Mouse (Mus musculus) right cerebral cortex, postnatal 36 days (tissue): ENCODE data around the gene Lrrc47.
A peak's percentile ranks its signal among the peaks of the same experiment; 100 is the strongest.

Experiments used
- DNase-seq, 2 experiments: peaks; one replicate each; pipeline ENCODE4 v3.0.0; 2022; ENCODE audit warnings: low spot score in 2 of 2, mixed read lengths in 1 of 2

The Lrrc47 gene

GRCm38 (mm10) chr4:154011646-154012089 lies at the start of gene Lrrc47:
Lrrc47 (plus strand) TSS chr4:154011731.
- DNase-seq = peak; percentile 75 to 82

- DNase-seq = no peak
Observed at GRCm38 (mm10) chr4:153962631-153963030, 48.9 kb upstream of the Lrrc47 start.

GRCm38 (mm10) chr4:153966651-153967050 lies 44.9 kb upstream of the Lrrc47 start:
- no peak for DNase-seq

GRCm38 (mm10) chr4:153967556-153967955 lies 44.0 kb upstream of the Lrrc47 start:
- DNase-seq = no peak

GRCm38 (mm10) chr4:153968063-153968462 lies 43.5 kb upstream of the Lrrc47 start:
- DNase-seq = no peak

- peak; percentile 92 to 93 for DNase-seq
Observed at GRCm38 (mm10) chr4:153974431-153975291, 36.9 kb upstream of the Lrrc47 start, which contains the start of the genes Dffb and Cep104. Dffb (minus strand) TSS chr4:153975126. Cep104 (plus strand) TSS chr4:153975194.

GRCm38 (mm10) chr4:153975292-153975662 lies 36.3 kb upstream of the Lrrc47 start:
- DNase-seq = no peak

GRCm38 (mm10) chr4:153975768-153976167 lies 35.8 kb upstream of the Lrrc47 start:
- DNase-seq = no peak

GRCm38 (mm10) chr4:153979243-153979642 lies 32.3 kb upstream of the Lrrc47 start:
- no peak for DNase-seq

- DNase-seq = no peak
Observed at GRCm38 (mm10) chr4:153980470-153980869, 31.1 kb upstream of the Lrrc47 start.

GRCm38 (mm10) chr4:153992715-153993114 lies 18.8 kb upstream of the Lrrc47 start:
- DNase-seq = no peak

GRCm38 (mm10) chr4:153993505-153993904 lies 18.0 kb upstream of the Lrrc47 start:
- DNase-seq = no peak

- peak in 1 of 2 experiments; percentile 30 for DNase-seq
Observed at GRCm38 (mm10) chr4:154005488-154005887, 6.0 kb upstream of the Lrrc47 start.

GRCm38 (mm10) chr4:154006264-154006663 lies 5.3 kb upstream of the Lrrc47 start:
- no peak for DNase-seq

- no peak for DNase-seq
Observed at GRCm38 (mm10) chr4:154007759-154008158, 3.8 kb upstream of the Lrrc47 start.

- DNase-seq = no peak
Observed at GRCm38 (mm10) chr4:154010907-154011645, 455 bp upstream of the Lrrc47 start.

GRCm38 (mm10) chr4:154012132-154012882 lies 776 bp downstream of the Lrrc47 start:
- DNase-seq = no peak

GRCm38 (mm10) chr4:154015476-154015875 lies 3.9 kb downstream of the Lrrc47 start:
- no peak for DNase-seq

GRCm38 (mm10) chr4:154019571-154019970 lies 8.0 kb downstream of the Lrrc47 start:
- no peak for DNase-seq

GRCm38 (mm10) chr4:154021432-154021831 lies 9.9 kb downstream of the Lrrc47 start:
- DNase-seq = no peak

GRCm38 (mm10) chr4:154022407-154022806 lies 10.9 kb downstream of the Lrrc47 start:
- DNase-seq = no peak

- DNase-seq = no peak
Observed at GRCm38 (mm10) chr4:154022844-154023243, 11.3 kb downstream of the Lrrc47 start.
